Mouse (Mus musculus): ENCODE measurements at regions not wholly inside any gene's neighbourhood (a gene's known extent, or its start where the extent isn't known, plus 50 kb on each side); places are given as distances from the start of the nearest gene placed in this dataset.
A peak's percentile ranks its signal among the peaks of the same experiment; 100 is the strongest.
"Not testable (repeated sequence)": the region's sequence is repeated elsewhere in the genome, so short reads cannot be mapped to it uniquely, and the experiment has no call there.

GRCm38 (mm10) chr12:49084505-49084904 is 298.0 kb upstream of the Foxg1 start:
- Histone ChIP-seq H3K4me1 (ENCODE audit: control insufficient read depth, insufficient read depth, low read length) (no peaks in the 10 kb centered on the region), H3K27ac (ENCODE audit: low read depth, low read length) (no peak overlapping the region), H3K9me3 (replicated peaks; ENCODE audit: control insufficient read depth, low read length) (no peaks in the 10 kb centered on the region), H3K27me3 (replicated peaks; ENCODE audit: control insufficient read depth, insufficient read depth, low read length) (no peaks in the 10 kb centered on the region), H3K4me2 (ENCODE audit: low read length) (no peak overlapping the region), H3K9ac (ENCODE audit: low read length) (no peak overlapping the region), H3K4me3 (ENCODE audit: low read depth, low read length) (no peak overlapping the region), H3K36me3 (ENCODE audit: control insufficient read depth, insufficient read depth, low read length) (no peaks in the 10 kb centered on the region)
- peak; percentile 10 for DNase-seq (ENCODE audit: low spot score)
- ATAC-seq, result no peak

DNA sequence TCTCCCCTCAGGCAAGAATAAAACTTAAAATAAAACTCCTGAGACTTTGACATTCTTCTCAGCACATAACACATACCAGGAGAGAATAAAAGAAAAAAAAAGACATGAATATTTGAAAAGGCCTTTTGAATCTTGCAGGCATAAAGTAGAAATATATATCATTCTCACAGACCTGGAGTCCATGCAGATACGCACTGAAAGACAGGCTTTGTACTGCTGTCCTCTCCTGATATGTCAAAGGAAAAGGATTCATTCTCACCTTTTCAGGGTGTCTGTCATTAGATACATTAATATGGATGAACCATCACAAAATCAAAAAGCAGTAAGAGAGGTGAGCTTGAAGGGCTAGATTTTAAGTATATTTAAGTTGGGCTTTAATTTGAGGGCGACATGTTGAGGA is 296.4 kb upstream of the Foxg1 start:
- Histone ChIP-seq H3K9me3 (replicated peaks; ENCODE audit: control insufficient read depth, low read length) (no peaks in the 10 kb centered on the region), H3K36me3 (ENCODE audit: control insufficient read depth, insufficient read depth, low read length) (no peaks in the 10 kb centered on the region), H3K27ac (ENCODE audit: low read depth, low read length) (no peak overlapping the region), H3K4me1 (ENCODE audit: control insufficient read depth, insufficient read depth, low read length) (no peaks in the 10 kb centered on the region), H3K4me2 (ENCODE audit: low read length) (no peak overlapping the region), H3K4me3 (ENCODE audit: low read depth, low read length) (no peak overlapping the region), H3K27me3 (replicated peaks; ENCODE audit: control insufficient read depth, insufficient read depth, low read length) (no peaks in the 10 kb centered on the region), H3K9ac (ENCODE audit: low read length) (no peak overlapping the region)
- WGBS, result 73% methylated on average over 2 of the region's 2 CpGs
- no peak for DNase-seq (ENCODE audit: low spot score)
- no peak for ATAC-seq

DNA sequence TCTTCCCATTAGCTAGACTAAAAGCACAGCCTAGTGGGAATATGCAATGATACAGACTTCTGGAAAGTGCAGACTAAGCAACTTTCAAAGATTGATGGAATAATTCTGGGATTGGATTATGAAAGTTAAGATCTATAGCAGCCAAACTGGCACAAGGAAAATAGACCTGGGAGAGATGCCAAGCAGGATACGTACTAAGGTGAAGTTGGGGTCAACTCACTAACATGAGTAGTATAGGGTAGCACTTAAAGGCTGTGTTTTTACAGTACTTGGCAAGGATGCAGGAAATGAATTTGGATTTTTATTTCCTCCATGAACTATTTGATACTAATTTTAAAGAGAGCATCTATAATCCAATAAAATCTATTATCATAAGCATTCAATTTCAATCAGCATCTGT is 292.3 kb upstream of the Foxg1 start:
- no peak overlapping the region for H3K4me2 ChIP-seq (ENCODE audit: low read length)
- no peak overlapping the region for H3K27ac ChIP-seq (ENCODE audit: low read depth, low read length)
- no peaks in the 10 kb centered on the region for H3K9me3 ChIP-seq (replicated peaks; ENCODE audit: control insufficient read depth, low read length)
- H3K4me3 ChIP-seq (ENCODE audit: low read depth, low read length), result no peak overlapping the region
- H3K36me3 ChIP-seq (ENCODE audit: control insufficient read depth, insufficient read depth, low read length), result no peaks in the 10 kb centered on the region
- DNase-seq (ENCODE audit: low spot score) (no peak), ATAC-seq (no peak)
- no peak overlapping the region for H3K9ac ChIP-seq (ENCODE audit: low read length)
- 86% methylated on average over 1 of the region's 1 CpGs for WGBS
- no peaks in the 10 kb centered on the region for H3K4me1 ChIP-seq (ENCODE audit: control insufficient read depth, insufficient read depth, low read length)
- H3K27me3 ChIP-seq (replicated peaks; ENCODE audit: control insufficient read depth, insufficient read depth, low read length), result no peaks in the 10 kb centered on the region

GRCm38 (mm10) chr12:49105931-49106330 is 276.5 kb upstream of the Foxg1 start:
- 62% methylated on average over 4 of the region's 4 CpGs for WGBS
- ATAC-seq (peak; percentile 27; the same call in 1 of the 2 replicates), DNase-seq (ENCODE audit: low spot score) (peak; percentile 4)
- Histone ChIP-seq H3K9ac (ENCODE audit: low read length) (no peak overlapping the region), H3K27ac (ENCODE audit: low read depth, low read length) (0 out of 2 replicates have a peak overlapping the region, but pooled peaks have one; percentile 28), H3K4me2 (ENCODE audit: low read length) (no peak overlapping the region), H3K4me3 (ENCODE audit: low read depth, low read length) (no peak overlapping the region), H3K36me3 (ENCODE audit: control insufficient read depth, insufficient read depth, low read length) (no peaks in the 10 kb centered on the region), H3K27me3 (replicated peaks; ENCODE audit: control insufficient read depth, insufficient read depth, low read length) (no peaks in the 10 kb centered on the region), H3K4me1 (ENCODE audit: control insufficient read depth, insufficient read depth, low read length) (no peaks in the 10 kb centered on the region), H3K9me3 (replicated peaks; ENCODE audit: control insufficient read depth, low read length) (no peaks in the 10 kb centered on the region)

- WGBS, result 55% methylated on average over 7 of the region's 7 CpGs
- no peak overlapping the region for H3K27ac ChIP-seq (ENCODE audit: low read depth, low read length)
- no peak overlapping the region for H3K9ac ChIP-seq (ENCODE audit: low read length)
Observed at GRCm38 (mm10) chr12:49106399-49107382, 275.8 kb upstream of the Foxg1 start.

DNA sequence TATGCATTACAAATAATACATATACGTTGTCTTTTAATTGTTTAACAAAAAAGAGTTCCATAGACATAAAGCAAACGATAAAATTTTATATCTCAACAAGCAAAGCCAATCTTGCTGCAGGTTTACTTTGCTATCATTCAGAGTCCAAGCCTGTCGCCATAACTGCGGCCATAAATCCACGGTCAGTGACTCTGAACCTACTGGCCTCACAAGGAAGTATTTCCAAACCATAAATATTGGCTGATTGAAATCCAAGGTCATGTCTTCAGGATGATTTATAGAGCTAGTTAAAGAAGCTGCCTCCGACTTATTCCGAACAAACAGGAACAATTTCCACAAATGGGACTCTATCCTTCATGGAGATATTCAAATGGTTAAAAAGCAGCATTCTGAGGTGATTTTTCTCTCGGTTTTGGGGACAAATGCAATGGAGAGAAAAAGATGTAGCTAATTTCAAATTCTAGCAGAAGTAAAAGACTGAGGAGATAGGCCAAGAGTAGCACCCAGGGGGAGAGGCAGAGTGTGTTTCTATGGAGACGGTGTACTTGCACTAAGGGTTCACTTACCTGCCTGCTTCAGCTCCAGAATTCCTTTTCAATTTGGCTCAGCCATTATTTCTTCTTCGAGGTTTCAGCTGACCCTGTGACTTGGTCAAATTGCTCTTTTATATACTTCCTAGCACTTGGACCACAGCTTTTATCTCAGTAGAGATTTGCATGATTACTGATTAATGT is 274.9 kb upstream of the Foxg1 start:
- WGBS, result 83% methylated on average over 10 of the region's 10 CpGs
- Histone ChIP-seq H3K36me3 (ENCODE audit: control insufficient read depth, insufficient read depth, low read length) (no peaks in the 10 kb centered on the region), H3K4me3 (ENCODE audit: low read depth, low read length) (no peak overlapping the region), H3K9ac (ENCODE audit: low read length) (no peak overlapping the region), H3K4me1 (ENCODE audit: control insufficient read depth, insufficient read depth, low read length) (no peaks in the 10 kb centered on the region), H3K9me3 (replicated peaks; ENCODE audit: control insufficient read depth, low read length) (no peaks in the 10 kb centered on the region), H3K27ac (ENCODE audit: low read depth, low read length) (no peak overlapping the region), H3K27me3 (replicated peaks; ENCODE audit: control insufficient read depth, insufficient read depth, low read length) (no peaks in the 10 kb centered on the region), H3K4me2 (ENCODE audit: low read length) (no peak overlapping the region)
- ATAC-seq (no peak), DNase-seq (ENCODE audit: low spot score) (no peak)

More at GRCm38 (mm10) chr12:49106399-49107382, 275.8 kb upstream of the Foxg1 start:
- no peaks in the 10 kb centered on the region for H3K9me3 ChIP-seq (replicated peaks; ENCODE audit: control insufficient read depth, low read length)
- DNase-seq (ENCODE audit: low spot score) (peak; percentile 80), ATAC-seq (peak; percentile 65)
- H3K4me3 ChIP-seq (ENCODE audit: low read depth, low read length), result no peak overlapping the region
- no peak overlapping the region for H3K4me2 ChIP-seq (ENCODE audit: low read length)
- H3K36me3 ChIP-seq (ENCODE audit: control insufficient read depth, insufficient read depth, low read length), result no peaks in the 10 kb centered on the region
- H3K27me3 ChIP-seq (replicated peaks; ENCODE audit: control insufficient read depth, insufficient read depth, low read length), result no peaks in the 10 kb centered on the region
- H3K4me1 ChIP-seq (ENCODE audit: control insufficient read depth, insufficient read depth, low read length), result no peaks in the 10 kb centered on the region

DNA sequence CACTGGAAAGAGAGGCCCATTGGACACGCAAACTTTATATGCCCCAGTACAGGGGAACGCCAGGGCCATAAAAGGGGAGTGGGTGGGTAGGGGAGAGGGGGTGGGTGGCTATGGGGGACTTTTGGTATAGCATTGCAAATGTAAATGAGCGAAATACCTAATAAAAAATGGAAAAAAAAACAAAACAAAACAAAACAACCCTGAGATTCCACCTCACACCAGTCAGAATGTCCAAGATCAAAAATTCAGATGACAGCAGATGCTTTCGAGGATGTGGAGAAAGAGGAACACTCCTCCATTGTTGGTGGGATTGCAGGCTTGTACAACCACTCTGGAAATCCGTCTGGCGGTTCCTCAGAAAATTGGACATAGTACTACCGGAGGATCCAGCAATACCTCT is 251.4 kb upstream of the Foxg1 start:
- H3K9me3 ChIP-seq (replicated peaks; ENCODE audit: control insufficient read depth, low read length); ATAC-seq; H3K36me3 ChIP-seq (ENCODE audit: control insufficient read depth, insufficient read depth, low read length); H3K9ac ChIP-seq (ENCODE audit: low read length); DNase-seq (ENCODE audit: low spot score); H3K27me3 ChIP-seq (replicated peaks; ENCODE audit: control insufficient read depth, insufficient read depth, low read length); H3K4me2 ChIP-seq (ENCODE audit: low read length); H3K4me1 ChIP-seq (ENCODE audit: control insufficient read depth, insufficient read depth, low read length); H3K4me3 ChIP-seq (ENCODE audit: low read depth, low read length); H3K27ac ChIP-seq (ENCODE audit: low read depth, low read length): not testable (repeated sequence)
- 86% methylated on average over 2 of the region's 7 CpGs for WGBS

- no peaks in the 10 kb centered on the region for H3K9me3 ChIP-seq (replicated peaks; ENCODE audit: control insufficient read depth, low read length)
- H3K27me3 ChIP-seq (replicated peaks; ENCODE audit: control insufficient read depth, insufficient read depth, low read length), result no peaks in the 10 kb centered on the region
- H3K9ac ChIP-seq (ENCODE audit: low read length), result no peak overlapping the region
- DNase-seq (ENCODE audit: low spot score), result peak; percentile 66
- WGBS, result 58% methylated on average over 5 of the region's 5 CpGs
- no peak overlapping the region for H3K4me3 ChIP-seq (ENCODE audit: low read depth, low read length)
- ATAC-seq, result peak; percentile 82
- H3K4me2 ChIP-seq (ENCODE audit: low read length), result no peak overlapping the region
- H3K4me1 ChIP-seq (ENCODE audit: control insufficient read depth, insufficient read depth, low read length), result no peaks in the 10 kb centered on the region
- no peak overlapping the region for H3K27ac ChIP-seq (ENCODE audit: low read depth, low read length)
- H3K36me3 ChIP-seq (ENCODE audit: control insufficient read depth, insufficient read depth, low read length), result no peaks in the 10 kb centered on the region
Observed at GRCm38 (mm10) chr12:49170097-49170496, 212.4 kb upstream of the Foxg1 start.

Measured in forebrain, embryonic 14.5 days (tissue).